Mouse (Mus musculus) mouse embryonic stem cell (cell line): ENCODE data around the gene Arhgap27.
"Not testable (repeated sequence)": the region's sequence is repeated elsewhere in the genome, so short reads cannot be mapped to it uniquely, and the experiment has no call there.

Source experiments
- in situ Hi-C, 2 experiments: fragments of 300-500 bp; cut with MboI; formaldehyde crosslinking; loops; 1 replicate in 1 of 2; 3 replicates in 1 of 2; pipeline ENCODE4 v1.14.3; 2019 to 2020; ENCODE audit warnings: low sequenced_read_pairs in 2 of 2, low pct_unique_long_range_greater_than_20kb in 1 of 2, mixed read lengths in 1 of 2; ENCODE audit not compliant: unreplicated experiment in 1 of 2

Gene Arhgap27

DNA sequence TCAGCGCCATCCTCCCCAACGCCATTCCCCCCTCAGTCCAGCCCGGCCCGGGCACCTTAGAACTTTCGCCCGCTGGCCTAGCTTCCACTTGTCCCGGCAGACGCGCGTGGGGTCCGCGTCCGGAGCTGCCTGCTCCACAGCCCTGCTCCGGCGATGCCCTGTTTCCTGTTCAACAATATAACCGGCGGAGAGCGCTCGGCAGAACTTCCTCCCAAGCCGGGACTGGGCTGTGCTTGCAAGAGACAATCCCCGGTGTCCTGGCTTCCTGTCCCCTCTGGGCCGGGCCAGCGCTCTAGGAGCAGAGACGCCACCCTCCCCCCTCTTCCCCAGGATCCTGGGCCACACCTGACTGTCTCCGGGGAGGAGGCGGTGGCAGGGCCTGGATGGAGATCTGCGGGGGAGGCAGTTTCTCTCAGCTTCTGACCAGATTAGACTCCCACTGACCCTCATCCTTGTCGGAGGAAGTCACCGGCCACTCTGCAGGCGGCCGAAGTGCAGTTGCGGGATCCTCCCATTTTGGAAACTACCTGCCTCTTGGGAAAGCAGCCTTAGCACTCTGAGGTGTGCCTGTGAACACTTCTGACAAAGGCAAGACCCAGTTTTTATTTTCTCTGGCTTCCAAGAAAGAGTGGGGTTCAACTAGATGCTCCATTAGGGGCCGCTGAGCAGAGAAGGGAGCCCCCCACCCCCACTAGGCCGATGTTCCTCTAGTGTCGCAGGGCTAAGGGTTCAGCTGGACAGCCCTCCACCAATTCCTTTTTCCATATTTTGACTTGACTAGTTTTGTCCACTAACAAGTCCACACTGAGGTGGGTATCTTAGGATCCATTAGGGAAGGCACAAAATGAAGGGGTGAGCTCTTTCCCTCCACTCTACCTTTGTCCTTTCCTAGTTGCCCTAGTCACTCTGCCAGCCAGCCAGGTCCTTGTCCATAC lies at the start of gene Arhgap27:
TSS of gene Arhgap27 (minus strand) at position 479 of the 935 bp plus-strand sequence.
- in situ Hi-C loops: no loop called here

GRCm38 (mm10) chr11:103412950-103413423 lies 49.5 kb upstream of the Arhgap27 start:
- in situ Hi-C loops: no loop called here

DNA sequence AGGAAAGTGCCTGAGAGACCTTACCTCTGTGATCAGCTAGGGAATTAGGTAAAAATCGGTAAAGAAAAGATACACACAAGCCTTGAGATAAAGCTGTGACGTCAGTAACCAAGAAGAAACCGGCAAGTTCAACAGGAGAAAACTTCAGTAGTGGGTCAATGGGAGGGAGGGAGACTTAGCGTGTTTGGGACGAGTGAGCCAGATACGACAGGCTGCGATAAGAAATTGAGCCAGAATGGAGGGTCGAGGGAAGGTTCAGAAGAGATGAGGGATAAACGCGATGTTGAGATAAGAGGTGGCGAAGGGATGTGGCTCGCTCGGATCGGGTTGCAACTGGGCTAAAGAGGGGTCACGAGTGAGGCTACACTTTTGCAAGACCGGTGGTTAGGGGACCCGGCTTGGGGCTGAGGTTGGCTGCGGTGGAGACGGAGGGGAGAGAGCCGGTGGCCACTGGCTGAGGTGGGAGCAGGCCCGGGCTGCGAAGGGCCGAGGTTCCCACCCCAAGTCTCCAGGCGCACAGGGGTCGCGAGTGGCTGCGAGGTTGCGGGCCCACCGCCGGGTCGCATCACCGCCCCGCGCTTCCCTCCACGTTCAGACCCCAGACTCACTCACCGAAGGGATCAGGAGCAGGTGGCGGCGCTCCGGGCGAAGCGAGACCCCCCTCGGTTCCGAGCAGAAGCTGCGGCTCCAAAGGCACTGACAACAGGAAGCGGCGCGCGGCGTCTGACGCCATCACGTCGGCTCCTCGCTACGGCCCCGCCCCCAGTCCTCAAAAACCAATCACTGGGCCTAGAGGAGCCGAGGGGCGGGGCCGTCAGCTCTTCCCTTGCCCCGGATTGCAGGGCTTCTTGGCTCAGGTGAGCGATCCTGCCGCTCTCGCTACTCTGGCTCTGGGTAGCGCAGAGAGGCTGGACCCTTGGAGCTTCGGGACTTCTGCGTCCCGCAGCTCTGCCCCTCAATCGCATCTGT lies 48.8 kb upstream of the Arhgap27 start, which contains the start of gene Plekhm1:
TSS of gene Plekhm1 (minus strand) at position 707 of the 969 bp plus-strand sequence.
- in situ Hi-C loops: no loop called here

DNA sequence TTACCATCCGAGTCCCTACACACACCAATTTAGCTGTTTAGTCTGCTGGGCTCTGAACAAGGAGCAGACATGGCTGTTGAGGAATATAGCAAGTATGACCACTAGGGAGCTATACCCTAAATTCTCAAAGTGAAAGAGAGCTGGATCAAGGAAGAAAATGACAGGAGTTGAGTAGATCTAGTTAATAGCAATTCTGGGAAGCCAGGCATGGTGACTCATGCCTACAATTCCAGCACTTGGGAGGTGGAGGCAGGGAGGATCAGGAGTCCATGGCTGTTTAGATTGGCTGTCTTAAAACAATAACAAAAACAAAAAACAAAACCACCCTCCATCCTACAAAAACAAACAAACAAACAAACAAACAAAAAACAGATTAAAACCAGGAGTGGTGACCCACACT lies 47.8 kb upstream of the Arhgap27 start:
- in situ Hi-C loops: no loop called here

GRCm38 (mm10) chr11:103408880-103409279 lies 45.4 kb upstream of the Arhgap27 start:
- in situ Hi-C loops: no loop called here

DNA sequence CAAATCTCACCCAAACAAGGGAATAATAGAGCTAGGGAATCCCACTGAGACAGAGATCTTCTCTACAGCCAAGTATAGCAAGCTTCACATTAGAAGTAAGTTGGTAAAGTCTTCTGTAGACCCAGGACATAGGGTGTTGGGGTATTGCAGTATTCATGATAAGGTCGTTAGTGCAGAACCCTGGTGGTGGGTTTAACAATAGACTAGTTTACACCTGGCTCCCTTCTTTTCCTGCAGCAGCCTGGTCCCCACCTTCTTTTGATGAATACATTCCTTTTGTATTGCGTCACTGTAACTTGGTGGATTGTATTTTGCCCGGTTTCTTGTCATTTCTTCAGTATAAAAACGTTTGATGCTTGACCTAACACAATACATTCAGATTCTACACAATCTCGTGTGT lies 43.6 kb upstream of the Arhgap27 start:
- in situ Hi-C loops: not testable (repeated sequence)

GRCm38 (mm10) chr11:103406551-103406950 lies 43.1 kb upstream of the Arhgap27 start:
- in situ Hi-C loops: no loop called here

DNA sequence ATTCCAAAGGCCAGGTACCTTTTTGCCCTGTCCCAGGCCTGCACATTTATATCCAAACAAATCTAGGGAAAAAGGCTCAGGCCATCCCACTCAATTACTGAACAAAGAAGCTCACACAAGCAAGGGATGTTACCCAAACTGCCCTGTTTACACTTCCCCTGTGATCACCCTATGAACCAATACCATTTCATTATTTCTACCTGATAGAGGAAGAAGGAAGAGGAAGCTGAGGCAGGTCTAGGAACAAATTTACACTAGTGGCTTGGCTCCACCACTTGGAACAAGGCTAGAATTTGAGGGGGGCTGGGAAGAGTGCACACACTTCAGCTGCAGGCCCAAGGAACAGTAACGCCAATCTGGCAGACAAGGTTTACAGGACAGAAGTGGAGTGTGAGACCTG lies 42.3 kb upstream of the Arhgap27 start:
- in situ Hi-C loops: no loop called here

- in situ Hi-C loops: no loop called here
Observed at GRCm38 (mm10) chr11:103404618-103405017, 41.1 kb upstream of the Arhgap27 start.

- in situ Hi-C loops: no loop called here
Observed at GRCm38 (mm10) chr11:103403776-103404175, 40.3 kb upstream of the Arhgap27 start.

- in situ Hi-C loops: no loop called here
Observed at GRCm38 (mm10) chr11:103402738-103403137, 39.2 kb upstream of the Arhgap27 start.

DNA sequence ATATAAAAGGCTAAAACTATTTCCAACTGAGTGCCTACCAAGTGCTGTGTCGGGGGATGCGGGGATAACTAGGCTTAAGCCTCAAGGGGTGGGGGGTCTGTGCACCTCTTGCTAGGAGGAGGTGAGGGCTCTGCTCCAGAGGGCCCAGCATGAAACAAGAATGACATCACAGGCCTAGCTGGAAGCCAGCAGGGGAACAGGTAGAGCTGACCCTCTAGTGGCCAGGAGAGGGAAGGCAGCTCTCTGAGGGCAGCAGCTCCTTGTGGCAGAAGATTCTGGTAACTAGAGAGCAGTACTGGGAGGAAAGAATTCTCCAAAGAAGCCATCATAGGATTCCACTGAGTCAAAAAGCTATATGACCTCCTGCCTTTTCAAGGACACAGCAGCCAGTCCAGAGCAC lies 38.7 kb upstream of the Arhgap27 start:
- in situ Hi-C loops: no loop called here

DNA sequence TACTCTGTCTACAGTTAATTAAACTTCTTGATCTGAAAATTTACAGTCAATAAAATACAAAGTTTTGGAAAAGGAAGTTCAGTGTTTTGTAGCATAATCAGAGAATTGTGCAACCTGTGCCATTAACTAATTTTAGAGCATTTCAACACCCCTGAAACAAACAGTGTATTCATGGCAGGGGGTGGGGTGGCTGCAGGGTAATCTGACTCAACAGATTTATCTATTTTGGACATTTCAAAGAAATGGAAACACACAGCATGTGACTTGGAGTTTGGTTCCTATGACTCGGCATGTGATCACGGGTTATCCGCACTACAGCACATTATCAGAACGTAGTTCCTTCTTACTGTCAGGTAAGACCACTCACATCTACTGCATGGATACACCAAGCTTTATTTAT lies 36.5 kb upstream of the Arhgap27 start:
- in situ Hi-C loops: no loop called here

DNA sequence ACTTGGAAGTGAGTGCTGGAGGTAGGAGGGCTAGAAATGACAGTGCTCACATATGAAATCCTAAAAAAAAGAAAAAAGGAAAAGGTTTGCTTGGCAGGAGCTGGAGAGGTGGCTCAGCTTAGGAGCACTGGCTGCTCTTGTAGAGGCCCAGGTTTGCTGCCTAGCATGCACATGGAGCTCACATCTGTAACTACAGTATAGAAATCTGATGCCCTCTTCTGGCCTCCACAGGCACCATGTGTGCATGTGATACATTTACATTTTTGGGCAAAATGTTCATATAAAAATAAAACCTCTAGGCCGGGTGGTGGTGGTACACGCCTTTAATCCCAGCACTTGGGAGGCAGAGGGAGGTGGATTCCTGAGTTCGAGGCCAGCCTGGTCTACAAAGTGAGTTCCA lies 35.6 kb upstream of the Arhgap27 start:
- in situ Hi-C loops: no loop called here

- in situ Hi-C loops: no loop called here
Observed at GRCm38 (mm10) chr11:103396682-103397081, 33.2 kb upstream of the Arhgap27 start.

DNA sequence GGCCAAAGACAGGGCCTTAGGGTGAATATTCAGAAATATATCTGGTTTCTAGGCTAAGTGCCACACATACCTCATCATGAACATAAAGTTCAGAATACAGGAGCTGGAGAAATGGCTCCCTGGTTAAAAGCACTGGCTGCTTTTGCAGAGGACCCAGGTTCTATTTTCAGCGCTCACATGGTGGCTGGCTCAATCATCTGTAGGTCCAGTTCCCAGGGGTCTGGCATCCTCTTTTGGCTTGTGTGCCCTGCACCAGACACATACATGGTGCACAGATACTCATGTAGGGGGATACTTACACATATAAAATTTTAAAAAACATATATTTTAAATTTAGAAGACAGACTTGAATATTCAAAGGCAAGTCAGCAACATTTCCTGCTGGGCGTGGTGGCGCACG lies 32.7 kb upstream of the Arhgap27 start:
- in situ Hi-C loops: no loop called here

- in situ Hi-C loops: no loop called here
Observed at GRCm38 (mm10) chr11:103394604-103395003, 31.1 kb upstream of the Arhgap27 start.

GRCm38 (mm10) chr11:103394025-103394424 lies 30.5 kb upstream of the Arhgap27 start:
- in situ Hi-C loops: no loop called here
